Mouse (Mus musculus): ENCODE data around the gene Cpt2.

Cpt2 gene

GRCm38 (mm10) chr4:107920336-107920735 lies 3.1 kb downstream of the Cpt2 start:
- DNase-seq, result no peak

- no peak for DNase-seq
Measured at GRCm38 (mm10) chr4:107910020-107910419, 13.4 kb downstream of the Cpt2 start.

GRCm38 (mm10) chr4:107906561-107906960 lies 16.8 kb downstream of the Cpt2 start:
- DNase-seq, result no peak

GRCm38 (mm10) chr4:107904252-107904651 lies 19.2 kb downstream of the Cpt2 start:
- DNase-seq, result no peak

GRCm38 (mm10) chr4:107900206-107900605 lies 23.2 kb downstream of the Cpt2 start:
- no peak for DNase-seq

- no peak for DNase-seq
Measured at GRCm38 (mm10) chr4:107899211-107899927, 24.0 kb downstream of the Cpt2 start.

- DNase-seq, result no peak
Measured at GRCm38 (mm10) chr4:107892663-107893062, 30.7 kb downstream of the Cpt2 start.

GRCm38 (mm10) chr4:107889731-107890432 lies 33.5 kb downstream of the Cpt2 start, which contains the start of gene 0610037L13Rik:
TSS of gene 0610037L13Rik (plus strand) at chr4:107889813.
- DNase-seq, result peak; percentile 91 to 95

- DNase-seq, result no peak
Measured at GRCm38 (mm10) chr4:107889385-107889730, 34.1 kb downstream of the Cpt2 start.

GRCm38 (mm10) chr4:107886371-107886770 lies 37.0 kb downstream of the Cpt2 start:
- no peak for DNase-seq

GRCm38 (mm10) chr4:107881631-107882030 lies 41.8 kb downstream of the Cpt2 start:
- DNase-seq, result no peak

- DNase-seq, result peak; percentile 86 to 92
Measured at GRCm38 (mm10) chr4:107879254-107880050, 44.0 kb downstream of the Cpt2 start, which contains the start of gene Magoh. TSS of gene Magoh (plus strand) at chr4:107879755.

GRCm38 (mm10) chr4:107864866-107865265 lies 58.5 kb downstream of the Cpt2 start:
- no peak for DNase-seq

- DNase-seq, result no peak
Measured at GRCm38 (mm10) chr4:107858995-107859394, 64.4 kb downstream of the Cpt2 start.

- DNase-seq, result no peak
Measured at GRCm38 (mm10) chr4:107856958-107857686, 66.3 kb downstream of the Cpt2 start.

All from thymus, adult 18-20 months (tissue).